Mouse (Mus musculus) T-cell, adult 66 days (primary cell): Measurements from ENCODE around the gene Tnn. TPM values are rescaled to one million over a fixed set of nuclear protein-coding genes. Genes with fewer than 3 reads are reported as not detected.

Source experiments
- total RNA-seq, 2 experiments: library from RNA; stranded (reverse); gene quantifications; 3 replicates in 1 of 2; 4 replicates in 1 of 2; pipeline ENCODE4 v1.2.4; 2023

Gene Tnn
- total RNA-seq = not detected

DNA sequence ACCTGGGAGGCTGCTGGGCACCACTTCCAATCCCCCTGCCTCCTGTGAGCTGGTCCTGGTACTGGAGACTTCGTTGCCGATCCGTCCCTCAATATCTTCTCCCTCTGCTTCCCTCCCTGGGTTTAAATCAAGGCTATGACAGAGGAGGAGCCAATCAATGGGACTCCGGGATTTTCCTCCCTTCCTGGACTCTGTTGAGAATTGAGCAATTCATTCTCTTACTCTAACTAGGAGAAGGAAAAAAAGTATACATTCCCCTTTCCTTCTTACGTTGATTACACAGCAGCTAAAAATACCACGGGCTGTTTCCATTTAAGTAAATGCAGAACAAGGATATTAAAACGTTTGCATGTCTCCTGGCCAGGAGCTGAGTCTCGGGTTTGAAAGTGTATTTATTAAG lies at the start of gene Tnn:
Gene Tnn (minus strand): TSS at position 101 of the 400 bp plus-strand sequence.

DNA sequence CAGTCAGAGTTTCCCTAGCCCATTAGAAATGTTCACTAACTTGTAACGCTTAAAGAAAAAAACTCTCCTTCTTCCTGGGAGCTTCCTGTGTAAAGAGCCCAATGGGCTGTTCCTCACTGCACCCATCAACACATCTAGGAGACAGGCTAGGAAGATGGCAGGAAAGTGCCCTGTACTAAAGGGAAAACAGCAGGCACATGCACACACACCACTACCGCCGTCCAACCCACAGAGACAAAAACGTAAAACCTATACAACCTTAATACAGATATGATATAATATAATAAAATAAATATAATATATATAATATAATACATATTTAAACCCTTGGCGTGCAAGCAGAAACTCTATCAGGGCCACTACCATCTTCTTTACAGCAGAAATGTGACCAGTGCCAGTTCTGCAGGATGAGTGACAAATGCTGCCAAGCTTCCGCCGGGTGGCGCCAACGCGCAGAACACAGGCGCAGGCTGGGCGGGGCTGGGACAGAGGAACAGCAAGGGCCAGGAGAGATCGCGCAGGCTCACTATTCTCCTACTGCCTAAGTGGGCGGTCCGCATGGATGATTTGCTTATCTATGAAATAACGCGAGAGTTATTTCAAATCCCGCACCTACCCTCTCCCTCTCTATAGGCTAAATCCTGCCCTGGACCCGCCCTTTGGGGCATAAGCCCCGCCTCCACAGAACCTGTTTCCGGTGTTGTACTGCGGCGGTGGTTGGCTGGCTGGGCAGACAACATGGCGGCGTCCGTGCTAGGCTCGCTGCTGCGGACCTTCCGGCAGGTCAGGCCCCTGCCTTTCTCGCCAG lies 41.4 kb upstream of the Tnn start, which contains the start of gene Mrps14:
Gene Mrps14 (plus strand): TSS at position 687 of the 808 bp plus-strand sequence.

DNA sequence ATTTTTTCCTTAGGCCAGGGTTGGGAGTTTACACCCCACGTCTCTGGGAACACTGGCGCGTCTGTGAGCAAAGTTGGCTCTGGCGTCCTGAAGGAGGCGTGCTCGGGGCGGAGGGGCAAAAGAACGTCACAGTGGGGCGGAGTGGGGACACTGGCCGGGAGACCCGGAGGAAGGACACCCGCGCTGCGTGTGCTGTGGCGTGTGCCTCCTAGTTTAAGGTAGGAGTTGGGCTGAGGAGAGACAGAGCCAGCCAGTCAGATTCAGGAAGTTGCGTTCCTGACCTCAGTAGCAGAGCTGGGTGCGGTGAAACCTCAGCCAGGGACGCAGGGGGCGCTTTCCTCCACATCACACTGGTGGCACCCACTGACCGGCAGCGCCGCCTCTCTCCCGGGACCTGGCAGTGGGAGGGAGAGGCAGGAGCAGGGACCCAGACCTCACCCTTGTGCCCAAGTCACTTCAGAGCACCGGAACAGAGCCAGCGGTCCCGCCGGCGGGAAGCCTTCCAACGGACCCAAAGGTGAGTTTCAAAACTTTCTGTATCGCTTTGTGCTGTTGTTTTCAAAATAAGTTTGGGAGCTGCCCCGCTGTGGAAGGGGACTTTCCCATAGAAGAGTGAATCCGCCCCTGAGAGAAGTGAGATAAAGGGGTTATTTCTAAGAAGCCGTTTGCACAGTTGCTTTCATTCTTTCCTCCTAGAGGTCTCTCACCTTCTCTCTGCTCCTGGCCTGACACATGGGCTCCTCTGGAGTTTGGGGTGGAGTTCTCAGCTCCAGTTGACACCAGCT lies 109.0 kb downstream of the Tnn start, which contains the start of gene 4930523C07Rik:
Gene 4930523C07Rik (plus strand): TSS at position 146 of the 785 bp plus-strand sequence.

Other genes starting within 250 kb of the Tnn start
- gene 4930523C07Rik, start 109.2 kb downstream of the Tnn start, total RNA-seq = 100 to 1,000 TPM; 316 to 381 TPM
- gene Mrps14, start 41.6 kb upstream of the Tnn start, total RNA-seq = 10 to 100 TPM; 38.8 to 42.6 TPM
- 10 to 100 TPM; 47.8 to 61.8 TPM for gene Cacybp, start 59.3 kb upstream of the Tnn start, total RNA-seq